Mouse (Mus musculus) liver, adult (tissue): Measurements from ENCODE around the gene Gba2.

ENCODE experiments used
- GATA4 ChIP-seq: IDR thresholded peaks from 2 replicates; pipeline ENCODE4 v1.6.1; 2014; ENCODE audit warnings: mild to moderate bottlenecking, low read length; ENCODE audit not compliant: insufficient replicate concordance

The Gba2 gene

DNA sequence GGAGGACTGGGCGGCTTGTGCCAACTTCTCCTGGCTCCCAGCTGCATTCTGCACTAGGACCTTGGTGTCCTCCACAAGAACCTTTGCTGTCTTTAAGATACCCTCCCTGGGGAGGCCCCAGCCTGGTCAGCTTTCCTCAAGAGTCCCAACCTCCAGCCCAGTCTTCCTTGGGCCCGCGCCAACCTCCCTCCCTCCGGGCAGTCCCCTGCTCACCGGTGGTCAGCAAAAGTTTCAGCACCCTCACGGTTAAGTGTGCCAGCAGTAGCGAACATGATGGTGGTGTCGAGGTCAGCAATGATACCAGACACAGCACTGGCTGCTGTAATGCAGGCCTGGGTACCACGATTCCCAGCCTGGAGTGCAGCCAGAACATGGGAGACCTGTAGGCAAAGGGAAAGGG, 42.6 kb downstream of the Gba2 start:
- no peak for TF ChIP-seq GATA4

DNA sequence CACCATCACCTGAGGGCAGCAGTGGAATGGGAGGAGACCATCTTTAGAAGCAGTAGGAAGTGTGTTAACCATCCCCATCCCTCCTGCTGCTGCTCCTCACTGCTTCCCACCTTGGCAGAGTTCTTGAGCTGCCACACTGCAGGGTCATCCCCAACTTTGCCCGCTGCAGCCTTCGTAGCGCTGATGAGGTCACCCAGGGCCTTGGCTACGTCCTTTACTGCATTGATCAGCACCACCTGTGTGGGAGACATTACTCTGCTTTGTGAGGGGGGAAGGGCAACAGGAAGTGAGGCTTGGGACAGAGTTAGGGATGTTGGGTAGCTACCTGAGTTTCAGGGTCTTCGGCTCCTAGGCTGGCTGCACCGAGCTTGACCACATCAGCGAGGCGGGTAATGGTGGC, 43.0 kb downstream of the Gba2 start:
- TF ChIP-seq GATA4: no peak

DNA sequence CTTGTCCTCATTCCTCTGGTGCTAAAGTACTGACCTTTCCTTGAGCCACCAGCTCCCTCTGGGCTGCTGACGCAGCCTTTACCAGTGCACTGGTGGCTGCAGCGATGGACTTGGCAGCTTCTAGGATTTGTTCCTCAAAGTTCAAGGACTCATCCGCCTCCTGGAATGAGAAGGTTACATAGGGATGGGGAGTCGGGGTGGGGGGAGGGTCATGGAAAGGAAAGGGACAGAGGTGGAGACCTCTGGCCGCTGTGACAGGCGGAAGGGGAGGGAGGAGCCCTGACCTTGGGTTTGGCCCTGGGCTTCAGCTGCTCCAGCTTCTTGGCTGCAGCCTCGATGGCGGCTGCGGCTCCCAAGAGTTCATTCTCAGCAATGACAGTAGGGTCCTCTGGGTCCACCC, 45.4 kb downstream of the Gba2 start:
- 0 out of 2 replicates have a peak, but pooled peaks have one; percentile 58 for TF ChIP-seq GATA4

GRCm38 (mm10) chr4:43530581-43530980, 48.1 kb downstream of the Gba2 start:
- no peak for TF ChIP-seq GATA4

DNA sequence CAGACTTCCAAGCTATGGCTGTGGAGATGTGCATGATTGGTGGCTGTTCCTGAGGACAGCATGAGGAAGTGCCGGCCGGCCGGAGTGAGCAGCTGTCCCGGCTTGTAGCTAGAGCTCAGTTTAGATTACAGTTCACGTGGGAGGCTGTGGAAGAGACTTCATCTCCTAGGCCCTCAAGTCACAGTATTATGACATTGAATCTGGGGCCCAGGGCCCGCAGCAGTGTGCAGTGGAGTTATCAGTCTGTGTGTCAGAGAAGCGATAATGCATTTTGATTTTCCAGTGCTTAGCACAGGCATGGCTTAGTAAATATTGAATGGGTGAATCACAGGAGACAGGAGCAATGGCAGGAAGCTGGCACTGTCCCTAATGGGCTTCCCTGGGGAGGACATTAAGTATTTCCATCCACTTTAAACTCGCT, 48.6 kb downstream of the Gba2 start:
- no peak for TF ChIP-seq GATA4

- no peak for TF ChIP-seq GATA4
Observed at GRCm38 (mm10) chr4:43528487-43528886, 50.2 kb downstream of the Gba2 start.

- no peak for TF ChIP-seq GATA4
Observed at GRCm38 (mm10) chr4:43527880-43528279, 50.8 kb downstream of the Gba2 start.

GRCm38 (mm10) chr4:43519956-43520355, 58.7 kb downstream of the Gba2 start:
- TF ChIP-seq GATA4: no peak

DNA sequence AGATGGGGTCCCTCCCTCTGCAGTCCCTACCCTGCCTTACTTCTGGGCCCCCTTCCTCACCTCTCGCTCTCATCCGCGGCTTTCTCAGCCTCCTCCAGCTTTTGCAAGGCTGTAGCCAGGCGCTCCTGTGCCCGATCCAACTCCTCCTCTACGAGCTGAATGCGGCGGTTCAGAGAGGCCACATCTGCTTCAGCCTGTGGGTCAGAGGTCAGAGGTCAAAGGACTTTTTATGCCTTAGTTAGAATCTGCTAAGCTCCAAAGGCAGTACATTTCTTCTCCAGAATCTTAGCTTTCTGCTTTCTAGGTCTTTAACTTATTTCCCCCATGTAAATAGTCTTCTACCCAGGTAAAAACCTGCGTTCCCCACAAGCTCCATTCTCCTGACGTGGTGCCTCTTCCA, 59.1 kb downstream of the Gba2 start:
- no peak for TF ChIP-seq GATA4
